30 mouse cellular contexts compared by ENCODE assay signal in the genomic region with DNA sequence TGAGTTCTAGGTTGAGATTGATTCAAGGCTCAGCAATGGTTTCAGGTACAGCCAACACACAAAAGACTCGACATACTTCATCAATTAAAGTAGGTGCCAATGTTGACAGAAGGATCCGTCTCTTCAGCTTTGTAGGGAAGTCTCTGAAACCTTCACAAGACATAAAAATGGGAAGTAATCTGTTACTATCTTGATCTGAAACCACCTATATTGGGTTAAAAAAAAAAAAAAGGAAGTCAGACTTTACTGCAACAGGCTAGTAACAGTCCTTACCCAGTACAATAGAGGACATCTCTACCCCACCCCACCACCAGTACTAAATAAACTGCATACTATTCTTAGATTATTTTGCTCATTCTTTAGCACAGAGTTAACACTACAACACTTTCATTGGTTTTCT.
"Had no signal": no experiment of that assay in that cellular context is flagged by ENCODE, and none has a peak within 500 bp of the region (broad histone marks: within the 10 kb centered on the region; RNA-seq: fewer than 3 reads in every experiment).

No protein-coding gene starts in this region.

- H3K4me3 ChIP-seq: heart, embryonic 12.5 days; heart, embryonic 13.5 days; heart, embryonic 15.5 days; hindbrain, embryonic 10.5 days; hindbrain, embryonic 12.5 days; hindbrain, embryonic 13.5 days; hindbrain, embryonic 15.5 days; intestine, embryonic 15.5 days; kidney, embryonic 15.5 days; layer of hippocampus, adult 2 months; left cerebral cortex, adult 2 months had no signal

- H3K4me1 ChIP-seq: heart, embryonic 12.5 days; heart, embryonic 13.5 days; heart, embryonic 15.5 days; hindbrain, embryonic 10.5 days; hindbrain, embryonic 12.5 days; hindbrain, embryonic 13.5 days; hindbrain, embryonic 15.5 days; intestine, embryonic 15.5 days; kidney, embryonic 15.5 days had no signal

- H3K36me3 ChIP-seq: heart, embryonic 12.5 days; heart, embryonic 13.5 days; heart, embryonic 15.5 days; hindbrain, embryonic 10.5 days; hindbrain, embryonic 12.5 days; hindbrain, embryonic 13.5 days; hindbrain, embryonic 15.5 days; intestine, embryonic 15.5 days; kidney, embryonic 15.5 days had no signal

- H3K9me3 ChIP-seq: heart, embryonic 15.5 days; hindbrain, embryonic 10.5 days; hindbrain, embryonic 12.5 days; hindbrain, embryonic 13.5 days; hindbrain, embryonic 15.5 days; intestine, embryonic 15.5 days; kidney, embryonic 15.5 days had no signal

- DNase-seq: heart, postnatal 10 days; heart, postnatal 14 days; heart, postnatal 36 days; heart, postnatal 4 days; kidney, adult 11 months; kidney, adult 18-20 months; kidney, adult 2 months; kidney, adult 8-10 months; kidney, adult 9 months; kidney, postnatal 10 days; kidney, postnatal 14 days; kidney, postnatal 25 days; kidney, postnatal 36 days; kidney, postnatal 4 days; layer of hippocampus, adult 9-11 months; layer of hippocampus, postnatal 36 days had no signal

- H3K9ac ChIP-seq: heart, embryonic 12.5 days; heart, embryonic 13.5 days; heart, embryonic 15.5 days; hindbrain, embryonic 12.5 days; hindbrain, embryonic 13.5 days; hindbrain, embryonic 14.5 days; hindbrain, embryonic 15.5 days; intestine, embryonic 15.5 days; kidney, embryonic 15.5 days had no signal

- H3K27me3 ChIP-seq: heart, embryonic 12.5 days; heart, embryonic 13.5 days; heart, embryonic 15.5 days; hindbrain, embryonic 12.5 days; hindbrain, embryonic 13.5 days; hindbrain, embryonic 15.5 days; intestine, embryonic 15.5 days; kidney, embryonic 15.5 days had no signal

- H3K27ac ChIP-seq: heart, embryonic 13.5 days; heart, embryonic 15.5 days; hindbrain, embryonic 10.5 days; hindbrain, embryonic 12.5 days; hindbrain, embryonic 13.5 days; hindbrain, embryonic 14.5 days; hindbrain, embryonic 15.5 days; hindbrain, postnatal 0 days; intestine, embryonic 15.5 days; kidney, embryonic 15.5 days; kidney, postnatal 0 days; layer of hippocampus, adult 2 months; left cerebral cortex, adult 2 months had no signal
